Mouse (Mus musculus) liver, postnatal 0 days (tissue): ENCODE results near the gene Emd. TPM values are rescaled to one million over a fixed set of nuclear protein-coding genes. Genes with fewer than 3 reads are reported as not detected.
A peak's percentile ranks its signal among the peaks of the same experiment; 100 is the strongest.
"Not testable (repeated sequence)": the region's sequence is repeated elsewhere in the genome, so short reads cannot be mapped to it uniquely, and the experiment has no call there.

Experiments
- ATAC-seq: fragments of 200-750 bp; cut with Nextera tagmentation; 2 replicates; pipeline ENCODE4 v1.8.0; 2017; ENCODE audit warnings: mild to moderate bottlenecking, moderate library complexity
- DNase-seq: peaks from one replicate; pipeline ENCODE4 v3.0.0-alpha.2; 2016
- H3K27ac ChIP-seq: fragments of 300-500 bp; sonication (generic); 2 replicates; pipeline ENCODE4 v1.5.1; 2014; ENCODE audit warnings: antibody characterized with exemption, moderate library complexity, mild to moderate bottlenecking, low read depth
- H3K27me3 ChIP-seq: fragments of 300-500 bp; sonication (generic); 2 replicates; pipeline ENCODE4 v1.6.1; 2014; ENCODE audit warnings: low read length, control low read depth, mixed read lengths; ENCODE audit not compliant: insufficient read depth
- H3K36me3 ChIP-seq: fragments of 300-500 bp; sonication (generic); replicated peaks from 2 replicates; pipeline ENCODE4 v1.6.1; 2014; ENCODE audit warnings: mild to moderate bottlenecking, control low read depth, low read length, moderate library complexity, mixed read lengths; ENCODE audit not compliant: insufficient read depth
- H3K4me1 ChIP-seq: fragments of 300-500 bp; sonication (generic); 2 replicates; pipeline ENCODE4 v1.6.1; 2014; ENCODE audit warnings: antibody characterized with exemption, mild to moderate bottlenecking, control low read depth; ENCODE audit not compliant: insufficient read depth
- H3K4me2 ChIP-seq: fragments of 300-500 bp; sonication (generic); 2 replicates; pipeline ENCODE4 v1.6.1; 2014; ENCODE audit warnings: low read depth, mild to moderate bottlenecking, low read length, moderate library complexity, mixed read lengths
- H3K4me3 ChIP-seq: fragments of 300-500 bp; sonication (generic); 2 replicates; pipeline ENCODE4 v1.5.1; 2014; ENCODE audit warnings: low read depth, low read length
- H3K9ac ChIP-seq: fragments of 300-500 bp; sonication (generic); replicated peaks from 2 replicates; pipeline ENCODE4 v1.6.1; 2014; ENCODE audit warnings: mild to moderate bottlenecking, moderate library complexity
- H3K9me3 ChIP-seq: fragments of 300-500 bp; sonication (generic); 2 replicates; pipeline ENCODE4 v1.6.1; 2016; ENCODE audit warnings: mild to moderate bottlenecking, control low read depth, low read length, mixed read lengths
- CTCF ChIP-seq: sonication (generic); IDR thresholded peaks from 2 replicates; pipeline ENCODE4 v1.5.1; 2016; ENCODE audit warnings: antibody characterized with exemption, low read depth
- EP300 ChIP-seq: IDR thresholded peaks from 2 replicates; pipeline ENCODE4 v1.6.1; 2016; ENCODE audit warnings: antibody characterized with exemption, low read depth, mild to moderate bottlenecking
- WGBS: fragments of 180-500 bp; shearing (Covaris S2); extraction: QIAGEN DNeasy Blood & Tissue Kit; methylation state at CpG from one replicate; pipeline ENCODE4 v1.1.7; 2014; ENCODE audit not compliant: insufficient replicate concordance; 5-methylcytosine and 5-hydroxymethylcytosine counted together
- polyA plus RNA-seq: library from polyadenylated mRNA; unstranded; fragments of >200 nt; fragmentation: Nextera tagmentation; extraction: Ambion mirVana; gene quantifications from 2 replicates; pipeline ENCODE4 v1.2.1, GENCODE M21; 2015

Gene Emd
- 6.8 and 7.4 TPM in 2 replicates for polyA plus RNA-seq

GRCm38 (mm10) chrX:74254153-74254887 lies at the start of gene Emd:
Emd (plus strand) TSS chrX:74254687.
- peak; percentile 89 for DNase-seq
- Histone ChIP-seq H3K27me3 (no peaks in the 10 kb centered on the region), H3K27ac (peak within 1 kb of the TSS; percentile 92), H3K36me3 (peaks cover 6% of the 10 kb centered on the region), H3K9me3 (no peaks in the 10 kb centered on the region), H3K4me2 (peak within 1 kb of the TSS; percentile 84), H3K4me1 (peaks cover 7% of the 10 kb centered on the region), H3K4me3 (peak within 1 kb of the TSS; percentile 63), H3K9ac (peak within 1 kb of the TSS; percentile 74)
- ATAC-seq = peak; percentile 99
- 28% methylated on average over 39 of the region's 39 CpGs for WGBS
- TF ChIP-seq CTCF (no peak), EP300 (peak; percentile 51; the same call in 1 of the 2 replicates)

DNA sequence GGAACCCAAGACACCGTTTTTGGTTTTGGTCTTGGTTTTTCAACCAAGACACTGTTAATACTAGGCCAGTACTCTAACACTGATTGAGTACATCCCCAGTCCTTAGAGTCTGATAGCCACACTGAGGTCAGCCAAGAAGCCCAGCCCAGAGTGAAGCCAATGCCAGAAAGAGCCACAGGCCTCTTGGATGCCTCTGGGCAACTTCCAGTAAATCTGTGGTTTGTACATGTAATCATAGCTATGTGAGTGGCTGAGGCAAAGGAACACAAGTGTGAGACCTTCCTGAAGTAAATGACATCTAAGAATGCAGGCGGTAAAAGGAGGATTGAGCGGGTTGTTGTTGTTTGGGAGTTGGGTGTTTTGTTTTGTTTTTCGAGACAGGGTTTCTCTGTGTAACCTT lies 36.0 kb upstream of the Emd start:
- TF ChIP-seq CTCF (no peak), EP300 (no peak)
- no peaks in the 10 kb centered on the region for H3K36me3 ChIP-seq
- no peak overlapping the region for H3K9ac ChIP-seq
- H3K9me3 ChIP-seq = no peaks in the 10 kb centered on the region
- DNase-seq (no peak), ATAC-seq (no peak)
- no peaks in the 10 kb centered on the region for H3K4me1 ChIP-seq
- H3K4me3 ChIP-seq = no peak overlapping the region
- no peak overlapping the region for H3K27ac ChIP-seq
- WGBS = 75% methylated on average over 4 of the region's 4 CpGs
- H3K27me3 ChIP-seq = no peaks in the 10 kb centered on the region
- no peak overlapping the region for H3K4me2 ChIP-seq

- no peaks in the 10 kb centered on the region for H3K9me3 ChIP-seq
- no peak for TF ChIP-seq EP300
- TF ChIP-seq CTCF = no peak
- no peaks in the 10 kb centered on the region for H3K4me1 ChIP-seq
- H3K27ac ChIP-seq = no peak overlapping the region
- no peaks in the 10 kb centered on the region for H3K36me3 ChIP-seq
- H3K9ac ChIP-seq = no peak overlapping the region
- H3K27me3 ChIP-seq = no peaks in the 10 kb centered on the region
- no peak overlapping the region for H3K4me2 ChIP-seq
- no peak for ATAC-seq
- 57% methylated on average over 13 of the region's 13 CpGs for WGBS
- no peak overlapping the region for H3K4me3 ChIP-seq
- no peak for DNase-seq
Measured at GRCm38 (mm10) chrX:74219449-74219848, 35.0 kb upstream of the Emd start.

- H3K36me3 ChIP-seq, DNase-seq, H3K27ac ChIP-seq, H3K4me1 ChIP-seq, H3K27me3 ChIP-seq, ATAC-seq, H3K9me3 ChIP-seq, H3K4me3 ChIP-seq, H3K9ac ChIP-seq, H3K4me2 ChIP-seq: not testable (repeated sequence)
- WGBS = 56% methylated on average over 1 of the region's 1 CpGs
Measured at GRCm38 (mm10) chrX:74220099-74220498, 34.4 kb upstream of the Emd start.

DNA sequence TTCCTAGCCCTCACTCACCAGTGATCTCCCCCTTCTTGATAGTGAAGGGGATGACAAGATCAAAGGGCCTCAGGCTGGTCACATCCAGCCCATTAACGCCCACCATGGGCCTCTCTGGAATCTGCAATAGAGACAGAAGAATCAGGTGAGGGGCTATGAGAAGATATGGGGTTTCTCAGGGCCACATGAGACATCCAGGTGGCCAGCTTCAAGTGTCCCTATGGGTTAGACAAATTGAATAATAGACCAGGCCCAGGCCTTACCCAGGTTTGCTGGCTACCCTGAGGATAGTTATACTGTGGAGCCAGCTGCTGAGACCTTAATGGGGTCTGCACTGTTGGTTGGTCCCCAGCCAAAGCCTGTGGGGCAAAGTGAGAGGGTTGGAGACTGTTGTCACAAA lies 24.4 kb upstream of the Emd start:
- 68% methylated on average over 1 of the region's 1 CpGs for WGBS
- Histone ChIP-seq H3K36me3 (peaks cover 3% of the 10 kb centered on the region), H3K9ac (no peak overlapping the region), H3K4me1 (no peaks in the 10 kb centered on the region), H3K27me3 (no peaks in the 10 kb centered on the region), H3K27ac (no peak overlapping the region), H3K4me3 (no peak overlapping the region), H3K4me2 (no peak overlapping the region), H3K9me3 (no peaks in the 10 kb centered on the region)
- no peak for ATAC-seq
- no peak for TF ChIP-seq CTCF
- TF ChIP-seq EP300 = no peak
- DNase-seq = no peak

DNA sequence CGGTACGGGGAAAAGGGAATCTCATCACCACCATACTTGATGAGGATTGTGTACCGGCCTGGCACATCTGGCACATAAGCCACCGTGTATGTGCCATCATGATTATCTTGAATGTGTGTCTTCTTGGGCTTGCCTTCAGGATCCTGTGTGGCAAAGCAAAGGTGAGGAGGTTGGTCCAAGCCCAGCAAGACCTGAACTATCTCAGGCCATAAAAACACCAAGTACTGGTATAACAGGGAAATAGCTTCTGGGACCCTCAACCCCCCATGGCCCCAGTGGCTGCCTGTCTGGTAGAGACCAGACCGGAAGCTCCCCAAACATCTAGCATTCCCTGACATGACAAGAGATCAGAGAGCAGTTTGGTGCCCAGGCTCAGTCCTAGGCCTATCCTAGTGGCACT lies 21.3 kb upstream of the Emd start:
- H3K9me3 ChIP-seq = no peaks in the 10 kb centered on the region
- no peak overlapping the region for H3K4me2 ChIP-seq
- no peak overlapping the region for H3K4me3 ChIP-seq
- no peak for ATAC-seq
- no peak overlapping the region for H3K27ac ChIP-seq
- WGBS = 90% methylated on average over 5 of the region's 5 CpGs
- H3K27me3 ChIP-seq = no peaks in the 10 kb centered on the region
- DNase-seq = no peak
- no peak for TF ChIP-seq EP300
- TF ChIP-seq CTCF = no peak
- H3K4me1 ChIP-seq = no peaks in the 10 kb centered on the region
- peaks cover 8% of the 10 kb centered on the region for H3K36me3 ChIP-seq
- H3K9ac ChIP-seq = no peak overlapping the region
